19 mouse cellular contexts compared by ENCODE assay signal in genomic region chr12:77143105-77143504, GRCm38 (mm10).
"Had no signal": no experiment of that assay in that cellular context is flagged by ENCODE, and none has a peak within 500 bp of the region (broad histone marks: within the 10 kb centered on the region; RNA-seq: fewer than 3 reads in every experiment).

No protein-coding gene starts in this region.

- H3K27me3 ChIP-seq: limb, embryonic 13.5 days; liver, embryonic 15.5 days; midbrain, embryonic 12.5 days; midbrain, embryonic 15.5 days; neural tube, embryonic 12.5 days; neural tube, embryonic 15.5 days had no signal

- H3K4me1 ChIP-seq: liver, embryonic 15.5 days; midbrain, embryonic 12.5 days; midbrain, embryonic 15.5 days; neural tube, embryonic 12.5 days; neural tube, embryonic 15.5 days had no signal

- H3K27ac ChIP-seq: kidney, postnatal 0 days; layer of hippocampus, adult 2 months; limb, embryonic 10.5 days; limb, embryonic 13.5 days; liver, embryonic 15.5 days; macrophage; midbrain, embryonic 12.5 days; midbrain, embryonic 15.5 days; neural tube, embryonic 12.5 days; neural tube, embryonic 15.5 days; stomach, postnatal 0 days had no signal

- ATAC-seq: midbrain, embryonic 15.5 days had no signal

- H3K4me3 ChIP-seq: layer of hippocampus, adult 2 months; limb, embryonic 10.5 days; limb, embryonic 13.5 days; liver, embryonic 15.5 days; midbrain, embryonic 12.5 days; midbrain, embryonic 15.5 days; neural tube, embryonic 12.5 days; neural tube, embryonic 15.5 days had no signal

- DNase-seq: kidney, postnatal 25 days; layer of hippocampus, adult 9-11 months; lung, embryonic 14.5 days; right cerebral cortex, adult 18-20 months; right cerebral cortex, postnatal 14 days; right cerebral cortex, postnatal 4 days; thymus, adult 18-20 months; thymus, postnatal 4 days had no signal

- H3K4me2 ChIP-seq: limb, embryonic 13.5 days; liver, embryonic 15.5 days; lung, embryonic 14.5 days; midbrain, embryonic 12.5 days; midbrain, embryonic 15.5 days; neural tube, embryonic 12.5 days; neural tube, embryonic 15.5 days had no signal

- H3K9ac ChIP-seq: limb, embryonic 13.5 days; liver, embryonic 15.5 days; lung, embryonic 14.5 days; midbrain, embryonic 12.5 days; midbrain, embryonic 15.5 days; neural tube, embryonic 12.5 days; neural tube, embryonic 15.5 days had no signal

- H3K9me3 ChIP-seq: limb, embryonic 10.5 days; limb, embryonic 13.5 days; liver, embryonic 15.5 days; midbrain, embryonic 12.5 days; midbrain, embryonic 15.5 days; neural tube, embryonic 12.5 days; neural tube, embryonic 15.5 days had no signal

- H3K36me3 ChIP-seq: limb, embryonic 10.5 days; limb, embryonic 13.5 days; liver, embryonic 15.5 days; midbrain, embryonic 12.5 days; midbrain, embryonic 15.5 days; neural tube, embryonic 12.5 days; neural tube, embryonic 15.5 days had no signal
